Mouse (Mus musculus): ENCODE results near the gene Gpc6.

The Gpc6 gene

DNA sequence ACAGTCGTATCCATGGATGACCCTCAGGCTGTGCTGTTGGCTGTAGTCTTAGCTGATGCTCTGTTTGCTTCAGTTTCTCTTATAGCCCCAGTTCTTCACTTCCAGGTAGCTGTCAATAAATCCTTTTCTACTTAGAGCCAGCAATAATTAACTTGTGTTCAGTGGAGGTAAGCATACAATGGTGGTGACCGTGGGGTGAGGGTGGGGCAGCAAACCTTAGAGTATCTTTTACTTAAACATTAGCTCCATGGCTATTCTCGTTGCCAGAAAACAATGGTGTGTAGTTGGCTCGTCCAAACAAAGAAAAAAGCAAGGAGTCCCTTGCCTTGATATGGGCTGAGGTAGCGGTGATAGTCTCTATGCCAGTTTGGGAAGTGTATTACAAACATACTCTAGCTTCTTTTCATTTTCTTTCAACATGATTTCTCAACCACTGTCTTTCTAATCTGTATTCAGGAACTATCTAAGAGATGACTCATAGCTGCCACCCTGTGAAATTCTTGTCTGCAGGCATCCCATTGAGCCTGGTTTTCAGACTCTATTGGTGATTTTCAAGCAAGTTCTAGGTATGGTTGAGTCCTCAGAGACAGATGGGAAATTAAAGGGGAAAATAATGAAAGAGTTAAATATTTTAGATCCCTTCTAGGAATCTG lies 22.9 kb downstream of the Gpc6 start:
- DNase-seq (ENCODE audit: low read depth, low spot score), result no peak

GRCm38 (mm10) chr14:116957154-116957553 lies 32.0 kb downstream of the Gpc6 start:
- no peak for DNase-seq (ENCODE audit: low read depth, low spot score)

DNA sequence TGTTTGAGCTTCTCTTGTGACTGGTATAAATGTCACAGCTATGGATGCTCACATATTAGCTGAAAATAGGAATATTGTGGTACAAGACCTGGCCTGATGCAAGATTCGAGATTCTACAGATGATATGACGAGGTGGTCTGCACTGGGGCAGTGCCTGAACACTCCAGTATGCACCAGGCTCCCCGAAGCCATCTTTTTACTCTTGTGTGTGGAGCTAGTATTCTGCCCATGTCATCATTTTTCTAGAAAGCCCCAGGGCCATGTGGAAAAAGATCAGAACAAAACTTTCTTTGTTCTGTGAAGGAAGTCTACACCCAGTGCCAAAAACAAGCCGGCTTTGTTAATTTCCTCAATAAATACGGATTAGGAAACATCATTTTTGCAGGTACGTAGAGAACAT lies 39.7 kb downstream of the Gpc6 start:
- no peak for DNase-seq (ENCODE audit: low read depth, low spot score)

GRCm38 (mm10) chr14:116974708-116975107 lies 49.6 kb downstream of the Gpc6 start:
- no peak for DNase-seq (ENCODE audit: low read depth, low spot score)

DNA sequence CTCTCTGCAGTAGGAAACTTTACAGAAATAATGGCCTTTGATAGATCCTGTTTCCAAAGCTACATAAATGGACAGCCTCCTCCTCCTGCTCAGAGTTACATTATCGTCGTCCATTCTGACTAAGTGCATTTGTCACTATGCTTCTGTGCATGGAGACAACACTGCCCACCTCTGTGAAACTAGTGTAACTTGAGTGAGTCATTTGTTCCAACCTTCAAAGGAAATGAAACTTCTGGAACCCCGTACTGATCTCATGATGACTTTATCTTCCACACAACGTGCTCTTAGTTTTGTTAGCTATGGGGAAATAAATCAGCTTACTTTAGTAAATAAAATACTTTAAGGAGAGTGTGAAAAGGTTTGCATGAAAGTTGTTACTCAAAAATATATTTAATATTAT lies 50.1 kb downstream of the Gpc6 start:
- DNase-seq (ENCODE audit: low read depth, low spot score), result no peak

GRCm38 (mm10) chr14:116977259-116977658 lies 52.1 kb downstream of the Gpc6 start:
- no peak for DNase-seq (ENCODE audit: low read depth, low spot score)

- no peak for DNase-seq (ENCODE audit: low read depth, low spot score)
These were observed 54.7 kb downstream of the Gpc6 start for GRCm38 (mm10) chr14:116979714-116980382.

GRCm38 (mm10) chr14:116981711-116982110 lies 56.6 kb downstream of the Gpc6 start:
- no peak for DNase-seq (ENCODE audit: low read depth, low spot score)

GRCm38 (mm10) chr14:116987341-116987740 lies 62.2 kb downstream of the Gpc6 start:
- DNase-seq (ENCODE audit: low read depth, low spot score), result no peak

DNA sequence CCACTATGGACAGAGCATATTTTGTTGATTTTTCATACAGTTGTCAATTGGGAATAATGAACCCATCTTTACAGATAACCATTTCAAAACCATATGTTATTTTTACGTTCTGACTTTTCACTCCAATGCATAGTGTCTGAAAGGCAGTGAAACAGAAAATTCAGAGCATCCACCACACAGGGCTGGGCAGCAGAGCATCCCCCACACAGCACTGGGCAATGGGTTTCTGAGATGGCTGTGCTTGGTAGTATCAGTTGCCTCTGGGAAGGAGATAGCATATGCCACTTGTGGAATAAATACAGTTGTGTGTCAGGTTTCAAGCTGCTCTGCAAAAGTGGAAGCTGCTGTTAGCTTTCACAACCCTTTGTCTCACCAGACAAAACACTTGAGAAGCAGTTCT lies 75.3 kb downstream of the Gpc6 start:
- no peak for DNase-seq (ENCODE audit: low read depth, low spot score)

- no peak for DNase-seq (ENCODE audit: low read depth, low spot score)
These were observed 77.2 kb downstream of the Gpc6 start for GRCm38 (mm10) chr14:117002313-117002712.

DNA sequence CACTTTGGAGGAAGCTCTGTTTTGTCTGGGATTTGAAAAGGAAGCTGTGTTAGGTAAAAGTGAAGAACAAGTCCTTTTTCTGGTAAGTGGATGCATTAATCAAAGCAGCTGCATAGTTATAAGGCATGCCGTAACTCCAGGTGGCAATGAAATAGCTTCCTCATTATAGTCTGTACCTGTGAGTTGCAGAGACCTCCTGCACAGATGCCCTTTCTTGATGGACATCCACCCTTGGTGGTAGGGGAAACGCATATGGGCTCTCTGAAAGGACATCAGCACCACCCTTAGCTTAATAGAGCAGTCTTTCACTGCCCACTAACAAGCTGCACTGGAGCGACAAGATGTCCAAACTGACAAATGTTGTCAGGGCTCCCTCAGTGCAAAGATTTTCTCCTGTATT lies 83.7 kb downstream of the Gpc6 start:
- no peak for DNase-seq (ENCODE audit: low read depth, low spot score)

- DNase-seq (ENCODE audit: low read depth, low spot score), result no peak
These were observed 87.9 kb downstream of the Gpc6 start for GRCm38 (mm10) chr14:117012969-117013368.

DNA sequence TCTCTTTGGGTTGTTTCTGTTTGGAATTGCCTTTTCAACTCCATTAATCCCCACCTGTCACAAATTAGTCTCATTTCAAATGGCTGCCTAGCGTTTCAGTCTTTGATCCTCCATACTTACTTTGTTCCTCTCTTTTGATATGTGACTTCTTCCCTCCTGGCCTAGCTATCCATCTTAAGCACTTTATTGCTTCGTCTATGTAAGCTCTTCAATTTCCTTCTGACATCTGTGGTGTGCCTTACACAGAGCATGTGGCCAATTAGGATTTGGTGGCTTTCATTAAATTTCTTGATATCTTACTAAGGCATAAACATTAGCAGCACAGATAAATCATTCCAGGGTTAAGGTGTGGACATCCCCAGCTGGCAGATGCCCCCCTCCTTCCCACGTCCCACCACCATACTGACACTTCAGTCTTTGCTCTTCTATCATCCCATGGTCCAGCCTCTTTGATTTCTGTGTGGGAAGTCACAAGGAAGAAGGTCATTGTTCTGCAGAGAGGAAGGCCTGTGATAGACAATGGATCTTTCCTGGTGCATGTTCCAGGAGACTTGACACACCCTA lies 88.5 kb downstream of the Gpc6 start:
- DNase-seq (ENCODE audit: low read depth, low spot score), result no peak

DNA sequence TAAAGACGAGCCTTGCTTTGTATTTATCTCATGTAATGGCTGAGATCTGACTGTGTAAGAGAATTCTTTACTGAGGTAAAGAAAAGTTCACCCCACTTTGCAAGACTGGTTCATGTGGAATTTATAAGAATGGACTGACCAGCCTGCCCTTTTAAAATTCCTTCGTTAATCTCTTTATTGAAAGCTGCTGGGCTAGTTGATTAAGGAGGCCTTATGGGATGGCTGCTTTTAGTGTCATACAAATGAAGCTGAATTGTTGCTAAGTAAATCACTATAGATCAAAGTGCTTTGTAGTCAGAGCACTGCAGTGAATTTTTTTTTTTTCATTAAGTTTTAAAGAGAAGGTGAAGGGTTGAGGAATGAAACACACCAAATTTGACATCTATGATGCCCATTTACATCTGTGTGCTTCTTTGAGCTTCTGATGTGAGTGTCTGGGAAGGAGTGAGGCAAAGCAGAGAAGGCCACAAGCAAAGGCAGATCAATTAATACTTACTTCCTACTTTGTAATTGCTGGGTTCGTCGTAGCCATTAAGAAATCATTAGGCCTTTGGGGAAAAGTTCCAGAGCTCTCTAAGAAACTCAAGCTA lies 90.3 kb downstream of the Gpc6 start:
- no peak for DNase-seq (ENCODE audit: low read depth, low spot score)

GRCm38 (mm10) chr14:117022180-117022799 lies 97.2 kb downstream of the Gpc6 start:
- no peak for DNase-seq (ENCODE audit: low read depth, low spot score)

- no peak for DNase-seq (ENCODE audit: low read depth, low spot score)
These were observed 109.0 kb downstream of the Gpc6 start for GRCm38 (mm10) chr14:117034146-117034545.

DNA sequence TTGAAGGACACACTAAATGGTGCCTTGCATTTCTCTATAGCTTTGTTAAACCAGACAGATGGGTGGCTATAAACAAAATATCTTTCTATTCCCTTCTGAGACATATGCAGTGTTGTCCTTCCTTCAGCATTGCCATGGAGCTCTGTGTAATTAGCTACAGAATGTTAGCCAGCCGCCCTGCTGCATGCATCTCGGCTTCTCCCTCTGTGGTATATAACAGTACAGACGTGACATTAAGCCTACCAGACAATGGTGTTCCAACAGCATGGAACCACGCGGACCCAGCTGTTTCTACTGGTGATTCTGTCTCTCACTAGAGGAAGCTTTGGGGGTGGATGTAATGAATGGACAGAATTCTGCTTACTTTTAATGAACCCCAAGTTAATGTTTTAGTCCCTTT lies 115.9 kb downstream of the Gpc6 start:
- DNase-seq (ENCODE audit: low read depth, low spot score), result no peak

DNA sequence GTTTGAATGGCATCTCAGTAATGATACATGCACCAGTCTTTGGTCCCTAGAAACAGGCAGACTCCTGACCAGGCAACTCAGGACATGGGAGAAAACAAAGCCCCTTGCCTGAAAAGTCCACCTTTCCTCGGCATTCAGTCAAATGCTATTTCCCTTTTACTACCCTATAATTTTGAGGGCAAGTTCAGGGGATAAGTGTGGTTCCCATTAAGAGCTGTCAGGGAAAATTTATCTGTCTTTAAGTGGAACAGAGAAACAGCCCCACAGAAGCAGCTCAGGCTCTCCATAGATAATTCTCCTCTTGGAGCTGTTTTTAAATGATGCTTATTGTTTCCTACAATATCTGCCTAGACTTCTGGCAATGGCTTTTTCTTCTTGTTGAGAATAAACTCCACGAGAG lies 123.8 kb downstream of the Gpc6 start:
- DNase-seq (ENCODE audit: low read depth, low spot score), result no peak

DNA sequence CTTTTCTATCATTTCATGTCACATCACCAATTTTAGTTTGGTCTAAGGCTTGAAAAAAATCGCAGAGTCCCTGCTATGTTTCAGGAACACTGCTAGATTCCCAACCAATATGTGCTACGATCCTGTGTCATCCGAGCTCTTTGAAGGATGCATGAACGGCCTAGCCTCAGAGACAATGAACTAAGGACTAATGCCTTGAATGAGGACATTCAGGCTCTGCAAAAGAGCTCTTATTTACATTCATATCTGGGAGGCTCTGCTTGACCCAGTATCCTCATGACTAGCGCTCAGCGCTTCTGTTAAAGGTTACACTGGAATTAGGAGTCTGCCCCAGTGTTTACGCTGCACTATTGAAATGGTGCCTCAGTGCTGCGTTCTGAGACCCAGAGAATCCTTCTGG lies 125.8 kb downstream of the Gpc6 start:
- no peak for DNase-seq (ENCODE audit: low read depth, low spot score)

DNA sequence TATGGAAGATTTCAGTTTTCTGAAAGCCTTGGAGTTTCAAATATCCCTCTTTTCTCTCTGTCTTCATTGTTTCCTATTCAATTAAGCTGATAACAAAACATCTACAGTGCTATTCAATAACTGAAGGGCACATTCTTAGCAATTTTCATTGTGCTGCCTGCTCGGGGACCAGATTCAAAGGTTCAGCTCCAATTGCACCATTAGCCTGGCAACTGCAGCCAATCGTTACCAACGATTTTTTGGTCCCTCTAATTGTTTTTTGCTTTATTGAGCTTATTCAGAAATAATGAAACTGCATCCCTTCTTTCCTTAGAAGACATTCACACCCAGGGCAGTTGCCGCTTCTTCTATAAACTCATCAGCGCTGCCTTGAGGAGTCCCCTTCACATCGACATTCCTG lies 128.2 kb downstream of the Gpc6 start:
- no peak for DNase-seq (ENCODE audit: low read depth, low spot score)

- DNase-seq (ENCODE audit: low read depth, low spot score), result no peak
These were observed 130.0 kb downstream of the Gpc6 start for GRCm38 (mm10) chr14:117055134-117055533.

All from WW6 (cell line).